Mouse (Mus musculus) megakaryocyte, embryonic 14.5 days (primary cell): ENCODE results near the gene Scarf2.

ENCODE experiments used
- FLI1 ChIP-seq: IDR thresholded peaks from 2 replicates; pipeline ENCODE4 v1.6.1; 2012; ENCODE audit warnings: low read length, inconsistent platforms, mixed read lengths
- GATA1 ChIP-seq: IDR thresholded peaks from 3 replicates; pipeline ENCODE4 v1.6.1; 2012; ENCODE audit warnings: mixed read lengths, low read length, inconsistent platforms, borderline replicate concordance

DNA sequence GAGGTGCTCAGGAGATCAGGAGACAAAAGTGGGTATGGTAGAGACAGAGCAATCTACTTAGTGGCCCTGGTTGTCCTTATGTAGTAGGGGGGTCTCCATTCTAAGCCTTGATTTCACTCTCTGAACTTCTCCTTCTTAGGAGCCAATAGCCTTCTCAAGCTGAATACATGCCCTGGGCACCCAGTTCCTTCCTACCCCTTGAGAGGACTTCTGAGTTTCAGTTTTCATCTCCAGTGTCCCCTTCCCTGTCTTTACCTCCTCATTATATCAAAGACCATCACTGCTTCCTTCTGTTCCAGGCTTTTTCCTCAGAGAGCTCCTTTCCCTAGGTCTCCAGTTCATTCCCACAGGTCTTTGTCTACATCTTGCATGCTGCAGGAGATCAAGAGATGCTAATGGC lies 563 bp upstream of the Scarf2 start:
- no peak for TF ChIP-seq GATA1
- no peak for TF ChIP-seq FLI1
